Mouse (Mus musculus) MEL (cell line): Measurements from ENCODE around the gene Fgd3. TPM values are rescaled to one million over a fixed set of nuclear protein-coding genes. Genes with fewer than 3 reads are reported as not detected.

Experiments used
- DNase-seq: peaks from one replicate; pipeline ENCODE4 v3.0.0; 2011; ENCODE audit warnings: low read depth, low spot score
- H3K27ac ChIP-seq: 2 replicates; pipeline ENCODE4 v1.5.1; 2012; ENCODE audit warnings: low read depth, mild to moderate bottlenecking, control low read depth, low read length, moderate library complexity; ENCODE audit not compliant: control insufficient read depth
- H3K27me3 ChIP-seq, 2 experiments: fragments of 150-350 bp in 1 of 2; sonication (generic) in 1 of 2; 2 replicates each; pipeline ENCODE4 v1.6.1; 2012; ENCODE audit warnings: low read length in 2 of 2, mild to moderate bottlenecking in 2 of 2, improper control_type of control experiment in 1 of 2, moderate library complexity in 1 of 2; ENCODE audit not compliant: insufficient read depth in 2 of 2, control insufficient read depth in 1 of 2
- H3K36me3 ChIP-seq, 2 experiments: 2 replicates each; pipeline ENCODE4 v1.6.1; 2012 to 2014; ENCODE audit warnings: low read length in 2 of 2, improper control_type of control experiment in 1 of 2, inconsistent platforms in 1 of 2, mild to moderate bottlenecking in 1 of 2; ENCODE audit not compliant: insufficient read depth in 2 of 2, control insufficient read depth in 1 of 2
- H3K4me1 ChIP-seq, 2 experiments: fragments of 150-350 bp in 1 of 2; sonication (generic) in 1 of 2; 2 replicates each; pipeline ENCODE4 v1.6.1; 2012; ENCODE audit warnings: low read length in 2 of 2, improper control_type of control experiment in 1 of 2, mild to moderate bottlenecking in 1 of 2; ENCODE audit not compliant: insufficient read depth in 2 of 2, control insufficient read depth in 1 of 2
- H3K4me3 ChIP-seq, 2 experiments: fragments of 150-350 bp in 1 of 2; sonication (generic) in 1 of 2; 2 replicates each; pipeline ENCODE4 v1.5.1; 2012; ENCODE audit warnings: low read depth in 2 of 2, low read length in 2 of 2, mild to moderate bottlenecking in 2 of 2, moderate library complexity in 2 of 2, control low read depth in 1 of 2, improper control_type of control experiment in 1 of 2; ENCODE audit not compliant: control insufficient read depth in 1 of 2, insufficient read depth in 1 of 2
- H3K79me2 ChIP-seq: 2 replicates; pipeline ENCODE4 v1.6.1; 2012; ENCODE audit warnings: mild to moderate bottlenecking, low read length, moderate library complexity; ENCODE audit not compliant: control insufficient read depth, poor library complexity, insufficient read depth
- H3K9ac ChIP-seq: 2 replicates; pipeline ENCODE4 v1.6.1; 2012; ENCODE audit warnings: low read depth, mild to moderate bottlenecking, control low read depth, low read length, moderate library complexity; ENCODE audit not compliant: control insufficient read depth, poor library complexity, severe bottlenecking
- H3K9me3 ChIP-seq: fragments of 150-350 bp; sonication (generic); replicated peaks from 2 replicates; pipeline ENCODE4 v1.6.1; 2012; ENCODE audit warnings: mild to moderate bottlenecking, low read length, improper control_type of control experiment, moderate library complexity; ENCODE audit not compliant: insufficient read depth
- CHD1 ChIP-seq: IDR thresholded peaks from 2 replicates; pipeline ENCODE4 v1.6.1; 2012; ENCODE audit warnings: low read depth, mild to moderate bottlenecking, inconsistent platforms, low read length, improper control_type of control experiment
- CHD2 ChIP-seq: IDR thresholded peaks from 2 replicates; pipeline ENCODE4 v1.6.1; 2011; ENCODE audit warnings: low read length, improper control_type of control experiment
- E2F4 ChIP-seq: IDR thresholded peaks from 2 replicates; pipeline ENCODE4 v1.6.1; 2011; ENCODE audit warnings: low read depth, low read length, improper control_type of control experiment, borderline replicate concordance
- ELF1 ChIP-seq: IDR thresholded peaks from 2 replicates; pipeline ENCODE4 v1.6.1; 2014; ENCODE audit warnings: low read depth, mild to moderate bottlenecking, inconsistent platforms, low read length, improper control_type of control experiment, moderate library complexity
- ETS1 ChIP-seq: IDR thresholded peaks from 2 replicates; pipeline ENCODE4 v1.6.1; 2012; ENCODE audit warnings: low read depth, mild to moderate bottlenecking, inconsistent platforms, low read length, improper control_type of control experiment, moderate library complexity
- GABPA ChIP-seq: IDR thresholded peaks from 2 replicates; pipeline ENCODE4 v1.6.1; 2012; ENCODE audit warnings: low read depth, mild to moderate bottlenecking, inconsistent platforms, low read length, improper control_type of control experiment, moderate library complexity
- GATA1 ChIP-seq: IDR thresholded peaks from 2 replicates; pipeline ENCODE4 v1.6.1; 2011; ENCODE audit warnings: low read depth, low read length, improper control_type of control experiment
- JUND ChIP-seq: IDR thresholded peaks from 2 replicates; pipeline ENCODE4 v1.6.1; 2011; ENCODE audit warnings: low read depth, mild to moderate bottlenecking, improper control_type of control experiment, low read length
- KAT2A ChIP-seq: conservative IDR thresholded peaks from 2 replicates; pipeline ENCODE4 v1.6.1; 2012; ENCODE audit warnings: low read depth, low read length, improper control_type of control experiment, inconsistent platforms
- MAFK ChIP-seq: IDR thresholded peaks from 2 replicates; pipeline ENCODE4 v1.6.1; 2011; ENCODE audit warnings: low read depth, mild to moderate bottlenecking, low read length, improper control_type of control experiment, borderline replicate concordance
- MAX ChIP-seq: IDR thresholded peaks from 2 replicates; pipeline ENCODE4 v1.6.1; 2011; ENCODE audit warnings: low read length, improper control_type of control experiment
- MAZ ChIP-seq: IDR thresholded peaks from 2 replicates; pipeline ENCODE4 v1.6.1; 2012; ENCODE audit warnings: low read depth, mild to moderate bottlenecking, inconsistent platforms, low read length, improper control_type of control experiment
- MYB ChIP-seq: IDR thresholded peaks from 2 replicates; pipeline ENCODE4 v1.6.1; 2011; ENCODE audit warnings: mild to moderate bottlenecking, low read depth, low read length, improper control_type of control experiment
- MYC ChIP-seq: IDR thresholded peaks from 2 replicates; pipeline ENCODE4 v1.6.1; 2011; ENCODE audit warnings: low read depth, mild to moderate bottlenecking, low read length, improper control_type of control experiment, moderate library complexity
- NRF1 ChIP-seq: IDR thresholded peaks from 2 replicates; pipeline ENCODE4 v1.6.1; 2014; ENCODE audit warnings: low read depth, mild to moderate bottlenecking, inconsistent platforms, low read length, improper control_type of control experiment, moderate library complexity; ENCODE audit not compliant: poor library complexity, insufficient read depth, severe bottlenecking
- POLR2A ChIP-seq, 2 experiments: IDR thresholded peaks; 2 replicates each; pipeline ENCODE4 v1.6.1; 2011 to 2012; ENCODE audit warnings: low read length in 2 of 2, mild to moderate bottlenecking in 2 of 2, control low read depth in 1 of 2, improper control_type of control experiment in 1 of 2, low read depth in 1 of 2, moderate library complexity in 1 of 2; ENCODE audit not compliant: control insufficient read depth in 1 of 2, insufficient read depth in 1 of 2, poor library complexity in 1 of 2
- POLR2AphosphoS2 ChIP-seq: IDR thresholded peaks from 2 replicates; pipeline ENCODE4 v1.6.1; 2011; ENCODE audit warnings: low read length, improper control_type of control experiment
- POLR2AphosphoS5 ChIP-seq: IDR thresholded peaks from 2 replicates; pipeline ENCODE4 v1.6.1; 2012; ENCODE audit warnings: low read depth, borderline replicate concordance, mild to moderate bottlenecking, inconsistent platforms, low read length, moderate library complexity, mixed read lengths
- RCOR1 ChIP-seq: IDR thresholded peaks from 2 replicates; pipeline ENCODE4 v1.6.1; 2012; ENCODE audit warnings: low read depth, mild to moderate bottlenecking, inconsistent platforms, low read length, improper control_type of control experiment
- SIN3A ChIP-seq: IDR thresholded peaks from 2 replicates; pipeline ENCODE4 v1.6.1; 2012; ENCODE audit warnings: low read length, improper control_type of control experiment, inconsistent platforms
- SMC3 ChIP-seq: IDR thresholded peaks from 2 replicates; pipeline ENCODE4 v1.6.1; 2011; ENCODE audit warnings: low read depth, low read length, improper control_type of control experiment
- UBTF ChIP-seq: IDR thresholded peaks from 2 replicates; pipeline ENCODE4 v1.6.1; 2012; ENCODE audit warnings: low read depth, mild to moderate bottlenecking, inconsistent platforms, low read length, improper control_type of control experiment, moderate library complexity, borderline replicate concordance; ENCODE audit not compliant: insufficient read depth
- USF2 ChIP-seq, 2 experiments: IDR thresholded peaks; 2 replicates each; pipeline ENCODE4 v1.6.1; 2011 to 2012; ENCODE audit warnings: improper control_type of control experiment in 2 of 2, low read length in 2 of 2, borderline replicate concordance in 1 of 2, inconsistent platforms in 1 of 2, low read depth in 1 of 2, mild to moderate bottlenecking in 1 of 2; ENCODE audit not compliant: insufficient read depth in 1 of 2
- ZC3H11A ChIP-seq: IDR thresholded peaks from 2 replicates; pipeline ENCODE4 v1.6.1; 2012; ENCODE audit warnings: low read depth, mild to moderate bottlenecking, inconsistent platforms, low read length, improper control_type of control experiment
- polyA plus RNA-seq, 2 experiments: library from polyadenylated mRNA; stranded (reverse) in 1 of 2; unstranded in 1 of 2; fragments of >175 nt in 1 of 2; fragments of >200 nt in 1 of 2; gene quantifications; 2 replicates each; pipeline versions ENCODE4 v1.2.1 to v1.2.4; 2012; ENCODE audit warnings: low replicate concordance in 2 of 2, low read depth in 1 of 2; ENCODE audit not compliant: insufficient read length in 2 of 2, insufficient read depth in 1 of 2, missing spikeins in 1 of 2
- total RNA-seq: library from RNA; depleted of rRNA; stranded (reverse); fragments of 300-350 nt; gene quantifications from 2 replicates; pipeline ENCODE4 v1.2.3, GENCODE M21; 2012

Gene Fgd3
- total and polyA plus RNA-seq, 3 experiments = 5.0 to 6.9 TPM; not detected in 1

- Histone ChIP-seq H3K36me3 (peaks cover 0 to 7% of the 10 kb centered on the region in 2 experiments; a peak in 2 of 4 replicates), H3K79me2 (no peaks in the 10 kb centered on the region), H3K9ac (no peak overlapping the region), H3K9me3 (no peaks in the 10 kb centered on the region), H3K4me1 (peaks cover 3 to 22% of the 10 kb centered on the region in 2 experiments), H3K27ac (no peak overlapping the region), H3K27me3 (no peaks in the 10 kb centered on the region), H3K4me3 (no peak overlapping the region)
- TF ChIP-seq SIN3A (no peak), ELF1 (no peak), CHD1 (no peak), USF2 (IDR thresholded peaks at IDR 0.05; ENCODE audit: borderline replicate concordance in 1 of 2, insufficient read depth in 1 of 2, low read depth in 1 of 2, low read length in 2 of 2) (no peak), GABPA (no peak), POLR2AphosphoS2 (no peak), SMC3 (no peak), ZC3H11A (no peak), NRF1 (no peak), POLR2A (IDR thresholded peaks at IDR 0.05; ENCODE audit: control insufficient read depth in 1 of 2, insufficient read depth in 1 of 2, low read depth in 1 of 2, low read length in 2 of 2, poor library complexity in 1 of 2) (no peak), MAFK (no peak), UBTF (no peak), POLR2AphosphoS5 (no peak), ETS1 (no peak)
- DNase-seq = no peak
These were observed 74.1 kb downstream of the Fgd3 start for GRCm38 (mm10) chr13:49246011-49246410.

- Histone ChIP-seq H3K4me3 (no peak overlapping the region), H3K27me3 (no peaks in the 10 kb centered on the region), H3K27ac (no peak overlapping the region), H3K9me3 (no peaks in the 10 kb centered on the region), H3K36me3 (peaks cover 0 to 7% of the 10 kb centered on the region in 2 experiments; a peak in 2 of 4 replicates), H3K79me2 (no peaks in the 10 kb centered on the region), H3K4me1 (peaks cover 3 to 22% of the 10 kb centered on the region in 2 experiments), H3K9ac (no peak overlapping the region)
- no peak for TF ChIP-seq GABPA
- no peak for TF ChIP-seq MYB
- TF ChIP-seq KAT2A = no peak
- no peak for TF ChIP-seq MAFK
- TF ChIP-seq GATA1 = no peak
- TF ChIP-seq CHD2 = no peak
- TF ChIP-seq MYC = no peak
- TF ChIP-seq JUND = no peak
- no peak for TF ChIP-seq NRF1
- TF ChIP-seq ELF1 = no peak
- TF ChIP-seq CHD1 = no peak
- TF ChIP-seq POLR2AphosphoS5 = no peak
- no peak for TF ChIP-seq RCOR1
- no peak for TF ChIP-seq E2F4
- no peak for TF ChIP-seq MAX
- no peak for TF ChIP-seq MAZ
- TF ChIP-seq POLR2AphosphoS2 = no peak
- no peak for DNase-seq
These were observed 74.9 kb downstream of the Fgd3 start for GRCm38 (mm10) chr13:49245251-49245650.
